Mouse (Mus musculus) MEL (cell line): ENCODE measurements around the gene Epb41l4b. TPM values are rescaled to one million over a fixed set of nuclear protein-coding genes. Genes with fewer than 3 reads are reported as not detected.

Source experiments
- DNase-seq: peaks from one replicate; pipeline ENCODE4 v3.0.0; 2011; ENCODE audit warnings: low read depth, low spot score
- H3K27ac ChIP-seq: 2 replicates; pipeline ENCODE4 v1.5.1; 2012; ENCODE audit warnings: low read depth, mild to moderate bottlenecking, control low read depth, low read length, moderate library complexity; ENCODE audit not compliant: control insufficient read depth
- H3K27me3 ChIP-seq, 2 experiments: fragments of 150-350 bp in 1 of 2; sonication (generic) in 1 of 2; 2 replicates each; pipeline ENCODE4 v1.6.1; 2012; ENCODE audit warnings: low read length in 2 of 2, mild to moderate bottlenecking in 2 of 2, improper control_type of control experiment in 1 of 2, moderate library complexity in 1 of 2; ENCODE audit not compliant: insufficient read depth in 2 of 2, control insufficient read depth in 1 of 2
- H3K36me3 ChIP-seq, 2 experiments: 2 replicates each; pipeline ENCODE4 v1.6.1; 2012 to 2014; ENCODE audit warnings: low read length in 2 of 2, improper control_type of control experiment in 1 of 2, inconsistent platforms in 1 of 2, mild to moderate bottlenecking in 1 of 2; ENCODE audit not compliant: insufficient read depth in 2 of 2, control insufficient read depth in 1 of 2
- H3K4me1 ChIP-seq, 2 experiments: fragments of 150-350 bp in 1 of 2; sonication (generic) in 1 of 2; 2 replicates each; pipeline ENCODE4 v1.6.1; 2012; ENCODE audit warnings: low read length in 2 of 2, improper control_type of control experiment in 1 of 2, mild to moderate bottlenecking in 1 of 2; ENCODE audit not compliant: insufficient read depth in 2 of 2, control insufficient read depth in 1 of 2
- H3K4me3 ChIP-seq, 2 experiments: fragments of 150-350 bp in 1 of 2; sonication (generic) in 1 of 2; 2 replicates each; pipeline ENCODE4 v1.5.1; 2012; ENCODE audit warnings: low read depth in 2 of 2, low read length in 2 of 2, mild to moderate bottlenecking in 2 of 2, moderate library complexity in 2 of 2, control low read depth in 1 of 2, improper control_type of control experiment in 1 of 2; ENCODE audit not compliant: control insufficient read depth in 1 of 2, insufficient read depth in 1 of 2
- H3K79me2 ChIP-seq: 2 replicates; pipeline ENCODE4 v1.6.1; 2012; ENCODE audit warnings: mild to moderate bottlenecking, low read length, moderate library complexity; ENCODE audit not compliant: control insufficient read depth, poor library complexity, insufficient read depth
- H3K9ac ChIP-seq: 2 replicates; pipeline ENCODE4 v1.6.1; 2012; ENCODE audit warnings: low read depth, mild to moderate bottlenecking, control low read depth, low read length, moderate library complexity; ENCODE audit not compliant: control insufficient read depth, poor library complexity, severe bottlenecking
- H3K9me3 ChIP-seq: fragments of 150-350 bp; sonication (generic); replicated peaks from 2 replicates; pipeline ENCODE4 v1.6.1; 2012; ENCODE audit warnings: mild to moderate bottlenecking, low read length, improper control_type of control experiment, moderate library complexity; ENCODE audit not compliant: insufficient read depth
- CHD1 ChIP-seq: IDR thresholded peaks from 2 replicates; pipeline ENCODE4 v1.6.1; 2012; ENCODE audit warnings: low read depth, mild to moderate bottlenecking, inconsistent platforms, low read length, improper control_type of control experiment
- CHD2 ChIP-seq: IDR thresholded peaks from 2 replicates; pipeline ENCODE4 v1.6.1; 2011; ENCODE audit warnings: low read length, improper control_type of control experiment
- ELF1 ChIP-seq: IDR thresholded peaks from 2 replicates; pipeline ENCODE4 v1.6.1; 2014; ENCODE audit warnings: low read depth, mild to moderate bottlenecking, inconsistent platforms, low read length, improper control_type of control experiment, moderate library complexity
- EP300 ChIP-seq, 2 experiments: IDR thresholded peaks; 2 replicates each; pipeline ENCODE4 v1.6.1; 2011; ENCODE audit warnings: improper control_type of control experiment in 2 of 2, low read length in 2 of 2, low read depth in 1 of 2, mild to moderate bottlenecking in 1 of 2
- ETS1 ChIP-seq: IDR thresholded peaks from 2 replicates; pipeline ENCODE4 v1.6.1; 2012; ENCODE audit warnings: low read depth, mild to moderate bottlenecking, inconsistent platforms, low read length, improper control_type of control experiment, moderate library complexity
- GABPA ChIP-seq: IDR thresholded peaks from 2 replicates; pipeline ENCODE4 v1.6.1; 2012; ENCODE audit warnings: low read depth, mild to moderate bottlenecking, inconsistent platforms, low read length, improper control_type of control experiment, moderate library complexity
- GATA1 ChIP-seq: IDR thresholded peaks from 2 replicates; pipeline ENCODE4 v1.6.1; 2011; ENCODE audit warnings: low read depth, low read length, improper control_type of control experiment
- MEF2A ChIP-seq: IDR thresholded peaks from 2 replicates; pipeline ENCODE4 v1.6.1; 2014; ENCODE audit warnings: low read depth, mild to moderate bottlenecking, inconsistent platforms, low read length, improper control_type of control experiment; ENCODE audit not compliant: poor library complexity, insufficient replicate concordance, severe bottlenecking; ENCODE audit errors: extremely low read depth
- MXI1 ChIP-seq: IDR thresholded peaks from 2 replicates; pipeline ENCODE4 v1.6.1; 2011; ENCODE audit warnings: mild to moderate bottlenecking, low read depth, low read length, improper control_type of control experiment
- MYB ChIP-seq: IDR thresholded peaks from 2 replicates; pipeline ENCODE4 v1.6.1; 2011; ENCODE audit warnings: mild to moderate bottlenecking, low read depth, low read length, improper control_type of control experiment
- NRF1 ChIP-seq: IDR thresholded peaks from 2 replicates; pipeline ENCODE4 v1.6.1; 2014; ENCODE audit warnings: low read depth, mild to moderate bottlenecking, inconsistent platforms, low read length, improper control_type of control experiment, moderate library complexity; ENCODE audit not compliant: poor library complexity, insufficient read depth, severe bottlenecking
- POLR2AphosphoS2 ChIP-seq: IDR thresholded peaks from 2 replicates; pipeline ENCODE4 v1.6.1; 2011; ENCODE audit warnings: low read length, improper control_type of control experiment
- RCOR1 ChIP-seq: IDR thresholded peaks from 2 replicates; pipeline ENCODE4 v1.6.1; 2012; ENCODE audit warnings: low read depth, mild to moderate bottlenecking, inconsistent platforms, low read length, improper control_type of control experiment
- TBP ChIP-seq: IDR thresholded peaks from 2 replicates; pipeline ENCODE4 v1.8.0; 2011; ENCODE audit warnings: low read depth, low read length, improper control_type of control experiment
- TCF12 ChIP-seq: IDR thresholded peaks from 2 replicates; pipeline ENCODE4 v1.6.1; 2014; ENCODE audit warnings: low read depth, mild to moderate bottlenecking, inconsistent platforms, low read length, improper control_type of control experiment, moderate library complexity
- UBTF ChIP-seq: IDR thresholded peaks from 2 replicates; pipeline ENCODE4 v1.6.1; 2012; ENCODE audit warnings: low read depth, mild to moderate bottlenecking, inconsistent platforms, low read length, improper control_type of control experiment, moderate library complexity, borderline replicate concordance; ENCODE audit not compliant: insufficient read depth
- USF1 ChIP-seq: IDR thresholded peaks from 2 replicates; pipeline ENCODE4 v1.6.1; 2014; ENCODE audit warnings: low read depth, mild to moderate bottlenecking, inconsistent platforms, low read length, improper control_type of control experiment, moderate library complexity
- USF2 ChIP-seq, 2 experiments: IDR thresholded peaks; 2 replicates each; pipeline ENCODE4 v1.6.1; 2011 to 2012; ENCODE audit warnings: improper control_type of control experiment in 2 of 2, low read length in 2 of 2, borderline replicate concordance in 1 of 2, inconsistent platforms in 1 of 2, low read depth in 1 of 2, mild to moderate bottlenecking in 1 of 2; ENCODE audit not compliant: insufficient read depth in 1 of 2
- ZC3H11A ChIP-seq: IDR thresholded peaks from 2 replicates; pipeline ENCODE4 v1.6.1; 2012; ENCODE audit warnings: low read depth, mild to moderate bottlenecking, inconsistent platforms, low read length, improper control_type of control experiment
- ZNF384 ChIP-seq: IDR thresholded peaks from 2 replicates; pipeline ENCODE4 v1.6.1; 2012; ENCODE audit warnings: low read depth, mild to moderate bottlenecking, inconsistent platforms, low read length, improper control_type of control experiment
- polyA plus RNA-seq, 2 experiments: library from polyadenylated mRNA; stranded (reverse) in 1 of 2; unstranded in 1 of 2; fragments of >175 nt in 1 of 2; fragments of >200 nt in 1 of 2; gene quantifications; 2 replicates each; pipeline versions ENCODE4 v1.2.1 to v1.2.4; 2012; ENCODE audit warnings: low replicate concordance in 2 of 2, low read depth in 1 of 2; ENCODE audit not compliant: insufficient read length in 2 of 2, insufficient read depth in 1 of 2, missing spikeins in 1 of 2
- total RNA-seq: library from RNA; depleted of rRNA; stranded (reverse); fragments of 300-350 nt; gene quantifications from 2 replicates; pipeline ENCODE4 v1.2.3, GENCODE M21; 2012

Gene Epb41l4b
- total and polyA plus RNA-seq, 3 experiments = not detected

DNA sequence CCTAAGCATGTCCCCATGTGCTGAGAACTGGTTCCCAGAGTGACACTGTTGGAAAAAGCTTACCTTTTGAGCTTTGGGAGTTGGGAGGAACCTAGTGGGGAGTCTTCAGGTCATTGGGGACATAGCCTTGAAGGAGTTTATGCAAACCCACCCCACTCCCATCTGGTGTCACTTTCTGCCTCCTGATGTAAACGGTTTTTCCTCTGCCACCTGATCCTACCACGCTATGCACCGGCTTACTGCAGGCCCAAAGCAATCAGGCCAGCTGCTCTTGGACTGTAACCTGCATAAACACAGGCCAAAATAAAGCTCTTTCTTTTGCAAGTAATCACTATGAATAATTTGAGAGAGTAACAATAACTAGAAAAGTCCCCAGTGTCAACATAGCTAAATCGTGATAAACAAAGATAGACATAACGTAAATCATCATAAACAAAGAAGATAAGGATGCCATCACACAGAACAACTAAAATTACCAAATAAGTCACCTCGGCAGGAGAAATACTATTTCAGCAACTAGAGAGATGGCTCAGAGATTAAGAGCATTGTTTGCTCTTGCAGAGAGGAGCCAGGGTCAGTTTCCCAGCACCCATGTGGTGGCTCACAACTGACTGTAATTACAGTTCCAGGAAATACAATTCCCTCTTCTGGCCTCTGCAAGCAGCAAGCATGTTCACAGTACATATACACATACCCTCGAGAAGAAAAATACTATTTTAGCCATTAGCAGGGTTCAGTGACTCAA is 29.6 kb downstream of the Epb41l4b start:
- no peak overlapping the region for H3K27ac ChIP-seq
- no peak overlapping the region for H3K9ac ChIP-seq
- H3K36me3 ChIP-seq = no peaks in the 10 kb centered on the region
- H3K9me3 ChIP-seq = no peaks in the 10 kb centered on the region
- H3K4me3 ChIP-seq = no peak overlapping the region
- DNase-seq = no peak
- no peak for TF ChIP-seq MEF2A
- H3K4me1 ChIP-seq = no peaks in the 10 kb centered on the region
- H3K79me2 ChIP-seq = no peaks in the 10 kb centered on the region
- no peaks in the 10 kb centered on the region; a peak in 2 of 4 replicates for H3K27me3 ChIP-seq

DNA sequence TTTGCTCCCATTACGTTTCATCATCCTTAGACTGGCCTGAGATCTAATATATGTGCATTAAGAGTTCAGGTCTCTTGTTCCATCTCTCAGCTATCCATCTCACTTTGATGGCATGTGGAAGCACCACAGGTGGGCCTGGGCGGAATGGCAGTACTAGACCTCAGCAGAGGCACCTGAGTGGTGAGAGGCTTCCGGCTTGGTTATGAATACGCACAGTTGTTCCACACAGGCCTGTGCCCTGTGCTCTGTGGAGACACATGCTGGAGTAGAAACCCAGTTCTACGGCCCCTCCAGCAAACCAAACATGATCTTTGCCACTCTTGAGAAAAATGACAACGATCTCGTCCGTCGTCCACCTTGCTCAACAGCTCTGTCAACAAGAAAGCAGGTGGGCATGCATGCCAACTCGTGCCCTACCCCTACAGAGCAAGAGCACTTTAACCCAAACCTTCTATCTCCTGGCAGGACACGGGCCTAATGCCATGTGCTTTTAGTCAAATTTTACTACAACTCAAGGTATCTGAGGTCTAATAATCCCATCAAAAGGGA is 31.2 kb downstream of the Epb41l4b start:
- no peak overlapping the region for H3K9ac ChIP-seq
- H3K36me3 ChIP-seq = no peaks in the 10 kb centered on the region
- no peak overlapping the region for H3K27ac ChIP-seq
- H3K4me3 ChIP-seq = no peak overlapping the region
- no peaks in the 10 kb centered on the region for H3K79me2 ChIP-seq
- no peaks in the 10 kb centered on the region for H3K9me3 ChIP-seq
- no peak for TF ChIP-seq TBP
- TF ChIP-seq GABPA = no peak
- TF ChIP-seq GATA1 = no peak
- TF ChIP-seq CHD2 = no peak
- TF ChIP-seq EP300 (IDR thresholded peaks at IDR 0.05; ENCODE audit: low read depth in 1 of 2, low read length in 2 of 2) = no peak
- TF ChIP-seq POLR2AphosphoS2 = no peak
- no peak for TF ChIP-seq RCOR1
- TF ChIP-seq ZC3H11A = no peak
- TF ChIP-seq ETS1 = no peak
- no peak for TF ChIP-seq CHD1
- no peak for TF ChIP-seq TCF12
- no peak for TF ChIP-seq MXI1
- TF ChIP-seq UBTF = no peak
- TF ChIP-seq USF2 (IDR thresholded peaks at IDR 0.05; ENCODE audit: borderline replicate concordance in 1 of 2, insufficient read depth in 1 of 2, low read depth in 1 of 2, low read length in 2 of 2) = no peak
- TF ChIP-seq USF1 = no peak
- no peak for TF ChIP-seq ELF1
- TF ChIP-seq MYB = no peak
- TF ChIP-seq ZNF384 = no peak
- TF ChIP-seq NRF1 = no peak
- DNase-seq = no peak
- H3K4me1 ChIP-seq = no peaks in the 10 kb centered on the region
- no peaks in the 10 kb centered on the region; a peak in 2 of 4 replicates for H3K27me3 ChIP-seq
